Mouse (Mus musculus): Measurements from ENCODE around the gene Tbx15. TPM values are rescaled to one million over a fixed set of nuclear protein-coding genes. Genes with fewer than 3 reads are reported as not detected.
"Not testable (repeated sequence)": the region's sequence is repeated elsewhere in the genome, so short reads cannot be mapped to it uniquely, and the experiment has no call there.

The Tbx15 gene
- polyA plus RNA-seq, 1 experiment from 2014 or later = 0.07 TPM

GRCm38 (mm10) chr3:99290064-99290702 is 50.0 kb downstream of the Tbx15 start:
- H3K9me3 ChIP-seq (ENCODE audit: control insufficient read depth, low read length) = no peaks in the 10 kb centered on the region
- 38% methylated on average over 6 of the region's 6 CpGs for WGBS
- H3K4me2 ChIP-seq (ENCODE audit: low read depth, low read length) = no peak overlapping the region
- H3K4me3 ChIP-seq (ENCODE audit: low read depth, low read length) = no peak overlapping the region
- H3K36me3 ChIP-seq (ENCODE audit: control insufficient read depth, insufficient read depth, low read length) = no peaks in the 10 kb centered on the region
- no peak overlapping the region for H3K9ac ChIP-seq (replicated peaks; ENCODE audit: low read depth, low read length)
- 0 out of 2 replicates have a peak, but pooled peaks cover 3% of the 10 kb centered on the region for H3K4me1 ChIP-seq (ENCODE audit: control insufficient read depth, insufficient read depth, low read length)
- ATAC-seq (ENCODE audit: low read depth) = peak; percentile 68
- no peaks in the 10 kb centered on the region for H3K27me3 ChIP-seq (ENCODE audit: control insufficient read depth, insufficient read depth, low read length)
- H3K27ac ChIP-seq (ENCODE audit: low read depth, low read length) = no peak overlapping the region

DNA sequence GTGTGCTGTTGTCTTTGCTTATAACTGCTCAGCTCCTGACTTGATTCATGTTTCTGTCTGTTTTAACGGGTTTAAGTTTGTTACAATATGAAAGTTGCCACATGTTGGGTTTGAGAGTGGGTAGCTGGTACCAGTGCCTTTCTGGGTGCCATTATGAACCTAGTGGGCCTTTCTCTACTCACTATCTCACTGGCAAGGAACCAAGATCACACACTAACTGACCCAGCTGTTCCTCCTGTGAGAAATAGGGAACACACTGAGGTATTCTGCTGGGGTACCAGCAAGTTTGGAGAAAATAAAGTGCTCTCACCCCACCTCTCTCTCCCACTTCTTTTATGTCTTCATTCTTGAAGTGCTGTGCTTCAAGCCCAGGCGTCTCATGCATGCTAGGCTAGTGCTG is 50.7 kb downstream of the Tbx15 start:
- H3K36me3 ChIP-seq (ENCODE audit: control insufficient read depth, insufficient read depth, low read length) = no peaks in the 10 kb centered on the region
- 0 out of 2 replicates have a peak, but pooled peaks cover 3% of the 10 kb centered on the region for H3K4me1 ChIP-seq (ENCODE audit: control insufficient read depth, insufficient read depth, low read length)
- H3K9me3 ChIP-seq (ENCODE audit: control insufficient read depth, low read length) = no peaks in the 10 kb centered on the region
- no peak overlapping the region for H3K4me2 ChIP-seq (ENCODE audit: low read depth, low read length)
- WGBS = 89% methylated on average over 2 of the region's 2 CpGs
- no peak overlapping the region for H3K4me3 ChIP-seq (ENCODE audit: low read depth, low read length)
- no peak for ATAC-seq (ENCODE audit: low read depth)
- no peak overlapping the region for H3K9ac ChIP-seq (replicated peaks; ENCODE audit: low read depth, low read length)
- H3K27ac ChIP-seq (ENCODE audit: low read depth, low read length) = no peak overlapping the region
- H3K27me3 ChIP-seq (ENCODE audit: control insufficient read depth, insufficient read depth, low read length) = no peaks in the 10 kb centered on the region

- Histone ChIP-seq H3K4me3 (ENCODE audit: low read depth, low read length) (no peak overlapping the region), H3K9me3 (ENCODE audit: control insufficient read depth, low read length) (no peaks in the 10 kb centered on the region), H3K4me2 (ENCODE audit: low read depth, low read length) (no peak overlapping the region), H3K9ac (replicated peaks; ENCODE audit: low read depth, low read length) (no peak overlapping the region), H3K27ac (ENCODE audit: low read depth, low read length) (no peak overlapping the region), H3K36me3 (ENCODE audit: control insufficient read depth, insufficient read depth, low read length) (no peaks in the 10 kb centered on the region), H3K27me3 (ENCODE audit: control insufficient read depth, insufficient read depth, low read length) (no peaks in the 10 kb centered on the region), H3K4me1 (ENCODE audit: control insufficient read depth, insufficient read depth, low read length) (0 out of 2 replicates have a peak, but pooled peaks cover 3% of the 10 kb centered on the region)
- no peak for ATAC-seq (ENCODE audit: low read depth)
Measured at GRCm38 (mm10) chr3:99291386-99291785, 51.2 kb downstream of the Tbx15 start.

DNA sequence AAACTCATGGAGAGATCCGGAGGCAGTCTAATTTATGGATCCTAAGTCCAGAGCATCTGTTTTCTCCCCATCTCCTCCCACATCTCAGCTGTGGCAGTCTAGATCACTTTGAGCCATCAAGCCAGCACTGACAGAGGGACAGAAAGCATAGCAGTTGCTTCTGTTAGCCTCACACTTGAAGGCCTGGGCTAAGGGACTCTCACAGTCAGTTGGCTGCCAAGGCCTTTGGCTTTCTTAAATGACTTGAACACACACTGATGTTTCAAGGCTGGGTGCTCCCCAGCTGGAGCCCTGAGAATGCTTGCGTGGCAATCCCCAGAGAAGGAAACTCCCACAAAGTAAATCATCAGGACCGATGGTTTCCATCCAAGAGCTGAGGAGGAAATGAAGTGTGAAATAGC is 52.4 kb downstream of the Tbx15 start:
- no peak for ATAC-seq (ENCODE audit: low read depth)
- H3K9me3 ChIP-seq (ENCODE audit: control insufficient read depth, low read length) = no peaks in the 10 kb centered on the region
- no peaks in the 10 kb centered on the region for H3K27me3 ChIP-seq (ENCODE audit: control insufficient read depth, insufficient read depth, low read length)
- H3K4me2 ChIP-seq (ENCODE audit: low read depth, low read length) = no peak overlapping the region
- WGBS = 55% methylated on average over 3 of the region's 3 CpGs
- no peaks in the 10 kb centered on the region for H3K36me3 ChIP-seq (ENCODE audit: control insufficient read depth, insufficient read depth, low read length)
- H3K4me3 ChIP-seq (ENCODE audit: low read depth, low read length) = no peak overlapping the region
- 0 out of 2 replicates have a peak, but pooled peaks cover 3% of the 10 kb centered on the region for H3K4me1 ChIP-seq (ENCODE audit: control insufficient read depth, insufficient read depth, low read length)
- H3K9ac ChIP-seq (replicated peaks; ENCODE audit: low read depth, low read length) = no peak overlapping the region
- no peak overlapping the region for H3K27ac ChIP-seq (ENCODE audit: low read depth, low read length)

- ATAC-seq (ENCODE audit: low read depth); H3K4me3 ChIP-seq (ENCODE audit: low read depth, low read length); H3K4me1 ChIP-seq (ENCODE audit: control insufficient read depth, insufficient read depth, low read length); H3K9ac ChIP-seq (replicated peaks; ENCODE audit: low read depth, low read length); H3K9me3 ChIP-seq (ENCODE audit: control insufficient read depth, low read length); H3K27ac ChIP-seq (ENCODE audit: low read depth, low read length); H3K27me3 ChIP-seq (ENCODE audit: control insufficient read depth, insufficient read depth, low read length); H3K36me3 ChIP-seq (ENCODE audit: control insufficient read depth, insufficient read depth, low read length); H3K4me2 ChIP-seq (ENCODE audit: low read depth, low read length): not testable (repeated sequence)
- 63% methylated on average over 1 of the region's 1 CpGs for WGBS
Measured at GRCm38 (mm10) chr3:99294209-99294608, 54.0 kb downstream of the Tbx15 start.

DNA sequence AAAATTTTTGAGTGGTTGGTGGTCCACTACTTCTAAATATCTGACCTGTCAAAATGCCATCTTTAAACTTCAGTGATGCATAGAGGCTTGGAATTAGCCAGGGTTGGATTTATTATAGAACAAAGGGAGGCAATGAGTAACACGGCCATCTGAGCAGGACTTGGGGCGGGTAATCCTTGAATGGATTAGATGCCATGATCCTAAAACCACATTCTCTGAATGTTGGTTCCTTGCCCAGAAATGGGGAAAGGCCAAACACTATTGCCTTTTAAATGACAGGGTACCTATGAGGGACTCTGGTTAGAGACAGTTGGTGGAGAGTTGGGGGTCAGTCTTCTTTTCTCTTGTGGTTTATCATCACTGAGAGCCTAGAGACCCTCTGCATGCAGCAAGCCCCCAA is 55.1 kb downstream of the Tbx15 start:
- 88% methylated on average over 2 of the region's 2 CpGs for WGBS
- Histone ChIP-seq H3K27ac (ENCODE audit: low read depth, low read length) (no peak overlapping the region), H3K9ac (replicated peaks; ENCODE audit: low read depth, low read length) (no peak overlapping the region), H3K4me1 (ENCODE audit: control insufficient read depth, insufficient read depth, low read length) (0 out of 2 replicates have a peak, but pooled peaks cover under 1% of the 10 kb centered on the region), H3K9me3 (ENCODE audit: control insufficient read depth, low read length) (no peaks in the 10 kb centered on the region), H3K4me3 (ENCODE audit: low read depth, low read length) (no peak overlapping the region), H3K36me3 (ENCODE audit: control insufficient read depth, insufficient read depth, low read length) (no peaks in the 10 kb centered on the region), H3K4me2 (ENCODE audit: low read depth, low read length) (no peak overlapping the region), H3K27me3 (ENCODE audit: control insufficient read depth, insufficient read depth, low read length) (no peaks in the 10 kb centered on the region)
- ATAC-seq (ENCODE audit: low read depth) = no peak

DNA sequence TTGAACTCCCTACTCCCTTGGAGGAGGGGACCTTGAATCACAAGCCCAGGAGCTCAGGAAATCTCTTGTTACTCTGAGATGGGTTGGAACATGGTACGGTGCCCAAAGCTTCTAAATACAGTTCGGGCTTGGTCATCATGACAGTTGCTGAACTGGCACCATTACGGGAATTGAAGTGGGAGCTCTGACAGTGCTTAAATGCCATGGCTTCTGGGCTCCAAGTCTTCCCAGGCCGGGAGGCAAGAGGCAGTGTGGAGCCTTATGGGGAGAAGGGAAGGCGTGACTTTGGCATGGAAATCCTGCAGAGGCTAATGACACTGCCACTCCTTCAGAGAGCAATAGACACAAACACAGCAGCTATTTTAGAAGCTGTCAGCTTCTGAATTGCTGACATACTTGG is 56.0 kb downstream of the Tbx15 start:
- H3K4me3 ChIP-seq (ENCODE audit: low read depth, low read length) = no peak overlapping the region
- H3K4me2 ChIP-seq (ENCODE audit: low read depth, low read length) = no peak overlapping the region
- H3K27ac ChIP-seq (ENCODE audit: low read depth, low read length) = no peak overlapping the region
- no peaks in the 10 kb centered on the region for H3K27me3 ChIP-seq (ENCODE audit: control insufficient read depth, insufficient read depth, low read length)
- WGBS = 84% methylated on average over 5 of the region's 5 CpGs
- ATAC-seq (ENCODE audit: low read depth) = no peak
- H3K36me3 ChIP-seq (ENCODE audit: control insufficient read depth, insufficient read depth, low read length) = no peaks in the 10 kb centered on the region
- no peaks in the 10 kb centered on the region for H3K4me1 ChIP-seq (ENCODE audit: control insufficient read depth, insufficient read depth, low read length)
- H3K9ac ChIP-seq (replicated peaks; ENCODE audit: low read depth, low read length) = no peak overlapping the region
- no peaks in the 10 kb centered on the region for H3K9me3 ChIP-seq (ENCODE audit: control insufficient read depth, low read length)

GRCm38 (mm10) chr3:99300846-99301245 is 60.7 kb downstream of the Tbx15 start:
- Histone ChIP-seq H3K4me1 (ENCODE audit: control insufficient read depth, insufficient read depth, low read length) (no peaks in the 10 kb centered on the region), H3K36me3 (ENCODE audit: control insufficient read depth, insufficient read depth, low read length) (no peaks in the 10 kb centered on the region), H3K9me3 (ENCODE audit: control insufficient read depth, low read length) (no peaks in the 10 kb centered on the region), H3K27me3 (ENCODE audit: control insufficient read depth, insufficient read depth, low read length) (no peaks in the 10 kb centered on the region), H3K4me2 (ENCODE audit: low read depth, low read length) (no peak overlapping the region), H3K27ac (ENCODE audit: low read depth, low read length) (no peak overlapping the region), H3K9ac (replicated peaks; ENCODE audit: low read depth, low read length) (no peak overlapping the region), H3K4me3 (ENCODE audit: low read depth, low read length) (no peak overlapping the region)
- 92% methylated on average over 2 of the region's 2 CpGs for WGBS
- no peak for ATAC-seq (ENCODE audit: low read depth)

DNA sequence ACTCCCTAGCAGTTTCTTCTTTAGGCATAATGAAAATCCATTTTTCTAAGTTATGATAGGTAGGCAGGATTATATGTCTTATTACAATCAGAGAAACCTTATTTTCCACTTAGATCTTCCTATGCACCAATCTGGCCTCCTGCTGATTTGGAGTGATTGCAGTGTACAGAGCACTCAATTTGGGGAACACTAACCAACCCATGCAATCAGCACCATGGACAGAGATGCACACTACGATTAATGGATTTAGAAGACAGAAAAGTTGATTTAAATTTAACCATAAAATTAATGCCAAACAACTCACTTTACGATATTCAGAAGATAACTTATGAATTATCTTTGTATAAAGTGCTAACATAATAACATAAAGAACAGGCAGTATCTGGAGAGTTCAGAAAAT is 70.7 kb downstream of the Tbx15 start:
- no peaks in the 10 kb centered on the region for H3K27me3 ChIP-seq (ENCODE audit: control insufficient read depth, insufficient read depth, low read length)
- WGBS = 72% methylated on average over 2 of the region's 2 CpGs
- H3K9ac ChIP-seq (replicated peaks; ENCODE audit: low read depth, low read length) = no peak overlapping the region
- no peak overlapping the region for H3K4me2 ChIP-seq (ENCODE audit: low read depth, low read length)
- no peak for ATAC-seq (ENCODE audit: low read depth)
- no peaks in the 10 kb centered on the region for H3K9me3 ChIP-seq (ENCODE audit: control insufficient read depth, low read length)
- H3K4me3 ChIP-seq (ENCODE audit: low read depth, low read length) = no peak overlapping the region
- H3K4me1 ChIP-seq (ENCODE audit: control insufficient read depth, insufficient read depth, low read length) = no peaks in the 10 kb centered on the region
- no peak overlapping the region for H3K27ac ChIP-seq (ENCODE audit: low read depth, low read length)
- H3K36me3 ChIP-seq (ENCODE audit: control insufficient read depth, insufficient read depth, low read length) = no peaks in the 10 kb centered on the region

Measured in neural tube, embryonic 14.5 days (tissue).